In genomic region chr2:84743561-84743960, GRCm38 (mm10) we compare ENCODE assay signal across 8 mouse cellular contexts. TPM values are rescaled to one million over a fixed set of nuclear protein-coding genes. Genes with fewer than 3 reads are reported as not detected.
DNase-seq lines count a peak whose midpoint lies in the region; ATAC-seq lines count a peak whose summit lies in the region.

TSS of gene Gm19426 (minus strand) at chr2:84743655.

- no peaks in the 10 kb centered on the region for H3K27me3 ChIP-seq in lung, embryonic 15.5 days

- H3K27ac ChIP-seq in lung, embryonic 15.5 days: peak within 1 kb of the TSS; percentile 100

- peak within 1 kb of the TSS; percentile 100 for H3K9ac ChIP-seq in lung, embryonic 15.5 days

- peaks cover 46% of the 10 kb centered on the region for H3K4me1 ChIP-seq in lung, embryonic 15.5 days

- H3K4me2 ChIP-seq in lung, embryonic 15.5 days: peak within 1 kb of the TSS; percentile 79

- peak within 1 kb of the TSS; percentile 95 for H3K4me3 ChIP-seq in lung, embryonic 15.5 days

- WGBS in lung, embryonic 15.5 days: 1% methylated on average over 25 of the region's 25 CpGs

- H3K36me3 ChIP-seq in lung, embryonic 15.5 days: peaks cover 6% of the 10 kb centered on the region

- H3K9me3 ChIP-seq in lung, embryonic 15.5 days: no peaks in the 10 kb centered on the region

- peak; percentile 78 to 84 for ATAC-seq in hematopoietic stem cell, adult 5-6 weeks (replicated peaks in 1 of 2; ENCODE audit: insufficient read depth in 1 of 2, low FRiP score in 2 of 2, low TSS enrichment in 1 of 2, low read depth in 1 of 2, poor library complexity in 2 of 2, severe bottlenecking in 2 of 2)
- ATAC-seq in lung, embryonic 15.5 days (ENCODE audit: borderline replicate concordance, extremely low read depth, low FRiP score, low TSS enrichment): peak; percentile 93

- peak; percentile 90 for DNase-seq in adipocyte (ENCODE audit: low spot score)
- DNase-seq in cerebellum, adult 8-10 months: peak; percentile 67
- peak; percentile 96 for DNase-seq in forelimb bud, embryonic 11.5 days (ENCODE audit: low read depth, low spot score)
- peak; percentile 60 to 65 for DNase-seq in layer of hippocampus, adult 8-10 months (ENCODE audit: low spot score in 2 of 2)
- peak; percentile 96 for DNase-seq in retina, embryonic 14.5 days (ENCODE audit: low spot score)
- DNase-seq in natural killer cell, adult 2 months (ENCODE audit: low spot score in 2 of 2): no peak

RNA-seq across cellular contexts. Expression of gene Gm19426, which starts in this region (rescaled TPM):
- total RNA-seq in hematopoietic stem cell, adult 5-6 weeks (2017): 2.0 TPM in 1 of 2 replicates, not detected in the other
- total RNA-seq in layer of hippocampus, adult 8-10 months (2022): 1 to 10 TPM; 1.9 to 4.2 (median 2.5) TPM
- polyA plus RNA-seq in lung, embryonic 15.5 days (2015; fragmentation: Nextera tagmentation; extraction: Ambion mirVana): 7.3 and 9.8 TPM in 2 replicates

Comparison
In these comparisons a context has a peak if more than half of its experiments do, and no peak if none do; other contexts are left out.
1. DNase-seq: peak in adipocyte (single experiment), cerebellum, adult 8-10 months (single experiment), forelimb bud, embryonic 11.5 days (single experiment), layer of hippocampus, adult 8-10 months (2 of 2) and retina, embryonic 14.5 days (single experiment); none in natural killer cell, adult 2 months (0 of 2).